ENCODE assay signal across 14 mouse cellular contexts in genomic region chr1:20302187-20302942, GRCm38 (mm10).
DNase-seq lines count a peak whose midpoint lies in the region; ATAC-seq and TF ChIP-seq lines count a peak whose summit lies in the region.
"Had no signal": no experiment of that assay in that cellular context is flagged by ENCODE, and none has a peak within 500 bp of the region (broad histone marks: within the 10 kb centered on the region; RNA-seq: fewer than 3 reads in every experiment).

No protein-coding gene starts in this region.

- no peak overlapping the region for H3K4me3 ChIP-seq in forebrain, embryonic 11.5 days (ENCODE audit: low read depth, low read length)
- H3K4me3 ChIP-seq in hindbrain, postnatal 0 days (ENCODE audit: low read length) = no peak overlapping the region
- H3K4me3 ChIP-seq in neural tube, embryonic 14.5 days (ENCODE audit: low read depth, low read length) = no peak overlapping the region
- H3K4me3 ChIP-seq: limb, embryonic 15.5 days had no signal

- H3K9me3 ChIP-seq in forebrain, embryonic 11.5 days (ENCODE audit: control insufficient read depth, low read length) = no peaks in the 10 kb centered on the region
- H3K9me3 ChIP-seq in hindbrain, postnatal 0 days (ENCODE audit: low read length) = no peaks in the 10 kb centered on the region
- no peaks in the 10 kb centered on the region for H3K9me3 ChIP-seq in neural tube, embryonic 14.5 days (ENCODE audit: control insufficient read depth, low read length)
- H3K9me3 ChIP-seq: limb, embryonic 15.5 days had no signal

- 11% methylated on average over 8 of the region's 8 CpGs for WGBS in forebrain, embryonic 11.5 days
- WGBS in hindbrain, postnatal 0 days = 13% methylated on average over 8 of the region's 8 CpGs
- 11% methylated on average over 8 of the region's 8 CpGs for WGBS in neural tube, embryonic 14.5 days

- no peak overlapping the region for H3K4me2 ChIP-seq in forebrain, embryonic 11.5 days (ENCODE audit: low read depth, low read length, severe bottlenecking)
- H3K4me2 ChIP-seq in hindbrain, postnatal 0 days (ENCODE audit: low read depth, low read length) = no peak overlapping the region
- no peak overlapping the region for H3K4me2 ChIP-seq in neural tube, embryonic 14.5 days (ENCODE audit: low read depth, low read length)
- H3K4me2 ChIP-seq: limb, embryonic 15.5 days had no signal

- peak; percentile 11 for DNase-seq in frontal cortex, postnatal 10 days (ENCODE audit: low spot score in 2 of 2)
- no peak for DNase-seq in frontal cortex, postnatal 14 days (ENCODE audit: low spot score in 2 of 2)
- peak; percentile 64 for DNase-seq in forebrain, embryonic 11.5 days (ENCODE audit: low spot score)
- DNase-seq in hindbrain, postnatal 0 days (ENCODE audit: low spot score) = peak; percentile 53
- DNase-seq in urinary bladder, postnatal 10 days (ENCODE audit: low spot score) = no peak
- DNase-seq in left cerebral cortex, adult 18-20 months (ENCODE audit: low spot score in 2 of 2) = no peak
- DNase-seq: heart, adult 18-20 months; lung, postnatal 4 days; spleen, adult 18-20 months; thymus, adult 18-20 months had no signal

- H3K9ac ChIP-seq in forebrain, embryonic 11.5 days (ENCODE audit: low read length) = no peak overlapping the region
- H3K9ac ChIP-seq in hindbrain, postnatal 0 days (replicated peaks; ENCODE audit: low read length) = no peak overlapping the region
- no peak overlapping the region for H3K9ac ChIP-seq in neural tube, embryonic 14.5 days (replicated peaks; ENCODE audit: low read depth, low read length)
- H3K9ac ChIP-seq: limb, embryonic 15.5 days had no signal

- no peaks in the 10 kb centered on the region for H3K36me3 ChIP-seq in forebrain, embryonic 11.5 days (ENCODE audit: control insufficient read depth, insufficient read depth, low read length)
- H3K36me3 ChIP-seq in hindbrain, postnatal 0 days (ENCODE audit: insufficient read depth, low read length) = no peaks in the 10 kb centered on the region
- no peaks in the 10 kb centered on the region for H3K36me3 ChIP-seq in neural tube, embryonic 14.5 days (ENCODE audit: control insufficient read depth, insufficient read depth, low read length)
- H3K36me3 ChIP-seq: limb, embryonic 15.5 days had no signal

- no peaks in the 10 kb centered on the region for H3K27me3 ChIP-seq in forebrain, embryonic 11.5 days (ENCODE audit: control insufficient read depth, insufficient read depth, low read length)
- no peaks in the 10 kb centered on the region for H3K27me3 ChIP-seq in hindbrain, postnatal 0 days (ENCODE audit: insufficient read depth, low read length)
- no peaks in the 10 kb centered on the region for H3K27me3 ChIP-seq in neural tube, embryonic 14.5 days (ENCODE audit: control insufficient read depth, insufficient read depth, low read length)
- H3K27me3 ChIP-seq: limb, embryonic 15.5 days had no signal

- no peak for TF ChIP-seq CTCF in hindbrain, postnatal 0 days (IDR thresholded peaks at IDR 0.05; ENCODE audit: low read depth)

- peaks cover 7% of the 10 kb centered on the region; the same call in 1 of the 2 replicates for H3K4me1 ChIP-seq in forebrain, embryonic 11.5 days (replicated peaks; ENCODE audit: control insufficient read depth, insufficient read depth, low read length)
- 0 out of 2 replicates have a peak, but pooled peaks cover 4% of the 10 kb centered on the region for H3K4me1 ChIP-seq in hindbrain, postnatal 0 days (ENCODE audit: insufficient read depth, low read length)
- H3K4me1 ChIP-seq in neural tube, embryonic 14.5 days (ENCODE audit: control insufficient read depth, insufficient read depth, low read length) = peaks cover 5% of the 10 kb centered on the region; the same call in 1 of the 2 replicates
- H3K4me1 ChIP-seq: limb, embryonic 15.5 days had no signal

- peak; percentile 88 for ATAC-seq in forebrain, embryonic 11.5 days (replicated peaks; ENCODE audit: low FRiP score)
- peak; percentile 88; the same call in 1 of the 2 replicates for ATAC-seq in hindbrain, postnatal 0 days
- ATAC-seq in neural tube, embryonic 14.5 days (ENCODE audit: low read depth) = peak; percentile 87
- no peak for ATAC-seq in CD4-positive, CD25-positive, alpha-beta regulatory T cell, adult 4 months

- peak overlapping the region; percentile 9 for H3K27ac ChIP-seq in forebrain, embryonic 11.5 days (ENCODE audit: low read depth, low read length)
- no peak overlapping the region for H3K27ac ChIP-seq in hindbrain, postnatal 0 days
- H3K27ac ChIP-seq in neural tube, embryonic 14.5 days (ENCODE audit: low read depth, low read length) = no peak overlapping the region
- H3K27ac ChIP-seq: kidney, postnatal 0 days; limb, embryonic 15.5 days had no signal

Comparison
In these comparisons a context has a peak if more than half of its experiments do, and no peak if none do; other contexts are left out.
1. DNase-seq: peak in frontal cortex, postnatal 10 days (2 of 2), forebrain, embryonic 11.5 days (single experiment) and hindbrain, postnatal 0 days (single experiment); none in frontal cortex, postnatal 14 days (0 of 2), urinary bladder, postnatal 10 days (single experiment) and left cerebral cortex, adult 18-20 months (0 of 2).